Mouse (Mus musculus) liver, embryonic 12.5 days (tissue): Measurements from ENCODE around the gene Tbkbp1. TPM values are rescaled to one million over a fixed set of nuclear protein-coding genes. Genes with fewer than 3 reads are reported as not detected.
"Not testable (repeated sequence)": the region's sequence is repeated elsewhere in the genome, so short reads cannot be mapped to it uniquely, and the experiment has no call there.

Experiments used
- ATAC-seq: fragments of 200-750 bp; cut with Nextera tagmentation; 2 replicates; pipeline ENCODE4 v1.8.0; 2017; ENCODE audit warnings: moderate number of reproducible peaks, mild to moderate bottlenecking, moderate library complexity
- H3K27ac ChIP-seq: fragments of 300-500 bp; sonication (generic); 2 replicates; pipeline ENCODE4 v1.5.1; 2016; ENCODE audit warnings: mild to moderate bottlenecking
- H3K27me3 ChIP-seq: fragments of 300-500 bp; sonication (generic); replicated peaks from 2 replicates; pipeline ENCODE4 v1.6.1; 2016; ENCODE audit warnings: mild to moderate bottlenecking, moderate library complexity
- H3K36me3 ChIP-seq: fragments of 300-500 bp; sonication (generic); 2 replicates; pipeline ENCODE4 v1.6.1; 2016; ENCODE audit warnings: mild to moderate bottlenecking, moderate library complexity
- H3K4me1 ChIP-seq: fragments of 300-500 bp; sonication (generic); 2 replicates; pipeline ENCODE4 v1.6.1; 2016
- H3K4me2 ChIP-seq: fragments of 300-500 bp; sonication (generic); 2 replicates; pipeline ENCODE4 v1.6.1; 2016; ENCODE audit warnings: mild to moderate bottlenecking, moderate library complexity
- H3K4me3 ChIP-seq: fragments of 300-500 bp; sonication (generic); 2 replicates; pipeline ENCODE4 v1.5.1; 2016; ENCODE audit warnings: mild to moderate bottlenecking, moderate library complexity
- H3K9ac ChIP-seq: fragments of 300-500 bp; sonication (generic); 2 replicates; pipeline ENCODE4 v1.6.1; 2016; ENCODE audit warnings: mild to moderate bottlenecking, moderate library complexity
- H3K9me3 ChIP-seq: fragments of 300-500 bp; sonication (generic); replicated peaks from 2 replicates; pipeline ENCODE4 v1.6.1; 2016; ENCODE audit warnings: mild to moderate bottlenecking, moderate library complexity
- WGBS: fragments of 180-500 bp; shearing (Covaris S2); methylation state at CpG from one replicate; pipeline ENCODE4 v1.1.7; 2016; ENCODE audit not compliant: insufficient replicate concordance; 5-methylcytosine and 5-hydroxymethylcytosine counted together
- polyA plus RNA-seq: library from polyadenylated mRNA; unstranded; fragments of >200 nt; fragmentation: Nextera tagmentation; extraction: Ambion mirVana; gene quantifications from 2 replicates; pipeline ENCODE4 v1.2.1, GENCODE M21; 2016

Gene Tbkbp1
- 3.6 and 4.0 TPM in 2 replicates for polyA plus RNA-seq

DNA sequence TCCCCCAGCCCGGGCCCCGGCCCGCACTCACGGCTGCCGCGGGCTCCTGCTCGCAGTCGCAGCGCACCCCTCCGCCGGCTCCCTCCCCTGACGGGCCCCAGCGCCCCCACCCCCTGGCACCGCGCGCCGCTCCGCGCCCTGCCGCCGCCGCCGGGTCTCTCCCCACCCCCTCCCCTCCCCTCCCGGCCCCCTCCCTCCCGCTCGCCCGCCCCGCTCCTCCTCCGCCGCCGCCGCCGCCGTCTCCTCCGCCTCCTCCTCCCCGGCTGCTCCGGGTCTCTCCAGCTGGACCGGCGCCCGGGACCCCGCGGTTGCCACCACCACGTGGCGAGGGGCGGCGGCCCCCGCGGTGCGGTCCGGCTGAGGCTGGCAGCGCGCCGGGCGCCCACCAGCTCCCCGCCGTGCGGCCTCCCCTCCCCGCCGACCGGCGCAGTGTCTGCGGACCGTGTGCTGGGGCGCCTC is at the start of gene Tbkbp1:
Gene Tbkbp1, minus strand, starts transcription at position 153 of the 459 bp plus-strand sequence.
- peak within 1 kb of the TSS; percentile 59 for H3K27ac ChIP-seq
- ATAC-seq, result no peak
- peaks cover 53% of the 10 kb centered on the region for H3K4me1 ChIP-seq
- peak within 1 kb of the TSS; percentile 92 for H3K4me2 ChIP-seq
- under 1% methylated on average over 26 of the region's 64 CpGs for WGBS
- H3K27me3 ChIP-seq, result peaks cover 59% of the 10 kb centered on the region
- peak within 1 kb of the TSS; percentile 66 for H3K4me3 ChIP-seq
- H3K9ac ChIP-seq, result peak within 1 kb of the TSS; percentile 67
- H3K36me3 ChIP-seq, result peaks cover 29% of the 10 kb centered on the region
- no peaks in the 10 kb centered on the region for H3K9me3 ChIP-seq

DNA sequence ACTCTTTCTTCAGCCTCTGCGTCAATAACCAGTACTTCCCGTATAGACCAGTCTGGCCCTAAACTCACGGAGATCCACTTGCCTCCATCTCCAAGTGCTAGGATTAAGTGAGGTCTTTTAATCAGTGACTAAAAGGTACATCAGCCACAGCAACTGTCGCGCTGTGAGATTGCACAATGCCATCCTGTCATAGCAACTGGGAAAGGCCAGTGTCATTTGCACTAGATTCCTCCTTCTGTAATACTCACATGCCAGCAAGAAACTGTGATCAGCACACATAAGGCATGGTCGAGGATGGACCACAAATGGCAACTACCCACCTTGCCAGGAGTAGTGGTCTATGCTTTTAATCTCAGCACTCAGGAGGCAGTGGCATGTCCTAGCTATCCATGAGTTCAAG is 48.2 kb upstream of the Tbkbp1 start:
- no peak for ATAC-seq

DNA sequence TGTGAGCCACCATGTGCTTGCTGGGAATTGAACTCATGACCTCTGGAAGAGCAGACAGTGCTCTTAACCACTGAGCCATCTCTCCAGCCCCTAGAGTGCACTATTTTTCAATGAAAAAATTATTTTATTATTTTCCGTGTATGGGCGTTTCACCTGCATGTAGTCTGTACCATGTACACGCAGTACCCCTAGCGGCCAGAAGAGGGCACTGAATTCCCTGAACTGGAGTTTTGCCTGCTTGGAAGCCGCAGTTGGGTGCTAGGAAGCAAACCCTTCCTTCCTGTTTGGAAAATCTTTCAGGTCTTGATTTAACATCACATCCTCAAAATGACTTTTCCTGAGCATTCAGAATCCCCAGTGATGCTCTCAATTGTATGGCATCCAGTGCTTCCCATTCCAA is 47.3 kb upstream of the Tbkbp1 start:
- no peak overlapping the region for H3K4me2 ChIP-seq
- no peak overlapping the region for H3K9ac ChIP-seq
- WGBS, result 11% methylated on average over 5 of the region's 5 CpGs
- H3K4me3 ChIP-seq, result no peak overlapping the region
- H3K4me1 ChIP-seq, result no peaks in the 10 kb centered on the region
- peaks cover 12% of the 10 kb centered on the region; the same call in 1 of the 2 replicates for H3K27me3 ChIP-seq
- no peak for ATAC-seq
- no peak overlapping the region for H3K27ac ChIP-seq
- H3K9me3 ChIP-seq, result no peaks in the 10 kb centered on the region
- H3K36me3 ChIP-seq, result peaks cover 3% of the 10 kb centered on the region; the same call in 1 of the 2 replicates

More for the DNA sequence above, 48.2 kb upstream of the Tbkbp1 start:
- no peak overlapping the region for H3K4me2 ChIP-seq
- WGBS, result 60% methylated on average over 6 of the region's 6 CpGs
- no peak overlapping the region for H3K4me3 ChIP-seq
- no peak overlapping the region for H3K9ac ChIP-seq
- H3K4me1 ChIP-seq, result no peaks in the 10 kb centered on the region
- no peaks in the 10 kb centered on the region for H3K9me3 ChIP-seq
- H3K27me3 ChIP-seq, result peaks cover 12% of the 10 kb centered on the region; the same call in 1 of the 2 replicates
- H3K27ac ChIP-seq, result no peak overlapping the region
- H3K36me3 ChIP-seq, result no peaks in the 10 kb centered on the region

DNA sequence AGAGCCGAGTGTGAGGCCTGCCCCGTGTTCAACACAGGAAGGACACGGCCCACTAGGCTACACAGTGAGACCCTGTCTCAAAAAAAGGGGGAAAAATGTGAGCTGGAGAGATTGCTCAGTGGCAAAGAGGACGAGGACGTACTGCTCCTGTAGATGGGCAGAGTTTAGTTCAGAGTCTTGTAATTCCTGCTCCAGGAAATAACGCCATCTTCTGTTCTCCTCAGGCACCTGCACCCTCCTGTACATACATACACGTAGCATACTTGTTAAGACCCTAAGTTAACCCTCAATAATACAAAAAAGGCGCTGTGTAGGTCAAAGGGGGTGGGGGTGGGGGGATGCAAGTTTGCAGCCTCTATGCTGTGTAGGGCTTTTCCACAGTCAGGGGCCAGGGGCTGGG is 45.7 kb upstream of the Tbkbp1 start:
- Histone ChIP-seq H3K4me3 (no peak overlapping the region), H3K27ac (no peak overlapping the region), H3K4me2 (no peak overlapping the region), H3K9ac (no peak overlapping the region), H3K4me1 (no peaks in the 10 kb centered on the region), H3K27me3 (peaks cover 12% of the 10 kb centered on the region; the same call in 1 of the 2 replicates), H3K36me3 (peaks cover 3% of the 10 kb centered on the region; the same call in 1 of the 2 replicates), H3K9me3 (no peaks in the 10 kb centered on the region)
- WGBS, result 60% methylated on average over 8 of the region's 8 CpGs
- no peak for ATAC-seq

DNA sequence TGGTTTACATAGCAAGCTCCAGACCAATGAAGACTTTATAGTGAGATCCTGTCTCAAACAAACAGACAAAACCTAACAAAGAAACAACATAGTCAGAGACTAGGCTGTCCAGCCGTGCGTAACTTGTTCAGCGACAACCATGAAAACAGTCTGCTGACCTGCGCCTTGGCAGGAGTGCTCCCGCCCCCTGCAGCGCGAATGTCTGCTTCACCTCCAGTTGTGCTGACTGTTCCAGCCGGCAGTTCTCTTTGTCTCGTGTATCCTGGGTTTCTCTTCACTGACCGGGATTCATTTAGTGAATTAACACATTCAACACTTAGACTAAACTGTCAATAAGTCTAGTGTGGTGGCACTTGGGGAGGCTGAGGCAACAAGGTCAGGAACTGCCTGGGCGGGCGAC is 45.2 kb upstream of the Tbkbp1 start:
- Histone ChIP-seq H3K36me3 (peaks cover 8% of the 10 kb centered on the region; the same call in 1 of the 2 replicates), H3K9me3 (no peaks in the 10 kb centered on the region), H3K4me3 (no peak overlapping the region), H3K4me1 (no peaks in the 10 kb centered on the region), H3K4me2 (no peak overlapping the region), H3K9ac (no peak overlapping the region), H3K27me3 (peaks cover 12% of the 10 kb centered on the region; the same call in 1 of the 2 replicates), H3K27ac (no peak overlapping the region)
- no peak for ATAC-seq
- 72% methylated on average over 12 of the region's 12 CpGs for WGBS

DNA sequence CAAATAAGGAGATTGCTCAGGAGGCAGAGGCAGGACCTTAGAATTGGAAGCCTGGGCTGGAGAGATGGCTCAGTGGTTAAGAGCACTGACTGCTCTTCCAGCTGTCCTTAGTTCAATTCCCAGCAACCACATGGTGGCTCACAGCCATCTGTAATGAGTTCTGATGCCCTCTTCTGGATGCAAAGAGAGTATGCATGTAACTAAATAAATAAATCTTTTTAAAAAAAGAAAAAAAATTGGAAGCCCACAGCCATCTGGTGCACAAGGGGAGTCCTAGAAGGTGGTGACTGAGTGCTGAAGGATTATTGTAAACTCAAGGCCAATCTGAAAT is 41.3 kb upstream of the Tbkbp1 start:
- ATAC-seq, result no peak
- Histone ChIP-seq H3K4me1 (peaks cover 19% of the 10 kb centered on the region), H3K27me3 (peaks cover 9% of the 10 kb centered on the region; the same call in 1 of the 2 replicates), H3K4me3 (no peak overlapping the region), H3K9me3 (no peaks in the 10 kb centered on the region), H3K36me3 (peaks cover 8% of the 10 kb centered on the region; the same call in 1 of the 2 replicates), H3K27ac (no peak overlapping the region), H3K4me2 (no peak overlapping the region), H3K9ac (no peak overlapping the region)

DNA sequence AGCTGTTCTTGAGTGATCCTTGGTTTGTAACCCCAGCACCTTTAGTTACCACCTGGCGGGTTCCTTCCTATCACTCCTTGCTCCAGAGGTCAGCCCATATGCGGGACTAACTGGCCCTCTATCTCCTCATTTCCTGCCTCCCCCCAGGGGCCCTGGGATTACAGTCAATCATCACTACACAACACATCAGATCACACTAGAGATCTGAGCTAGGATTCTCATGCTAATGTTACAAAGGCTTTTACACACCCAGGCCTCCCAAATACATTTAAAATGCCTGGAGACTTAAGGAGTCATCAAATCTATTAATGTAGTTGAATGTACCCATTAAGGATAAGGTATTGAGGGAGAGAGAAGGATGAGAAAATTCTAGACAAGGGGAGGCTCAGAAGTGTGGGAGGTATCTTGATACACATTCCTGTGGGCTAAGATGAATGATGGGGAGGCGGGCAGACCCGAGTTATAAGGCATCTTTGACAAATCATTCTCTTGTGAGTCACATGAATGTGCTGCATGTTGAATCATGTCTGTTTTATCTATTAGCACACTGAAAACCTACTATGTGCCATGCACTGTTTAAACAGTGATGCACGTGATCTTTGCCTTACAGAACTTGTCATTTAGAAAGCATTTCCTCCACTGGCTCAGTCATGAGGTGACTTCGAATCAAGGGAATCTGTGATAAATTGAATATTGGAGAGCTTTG is 40.8 kb upstream of the Tbkbp1 start:
- no peak overlapping the region for H3K4me2 ChIP-seq
- H3K9me3 ChIP-seq, result no peaks in the 10 kb centered on the region
- no peak overlapping the region for H3K27ac ChIP-seq
- no peak overlapping the region for H3K9ac ChIP-seq
- peaks cover 6% of the 10 kb centered on the region; the same call in 1 of the 2 replicates for H3K27me3 ChIP-seq
- no peak for ATAC-seq
- peaks cover 8% of the 10 kb centered on the region; the same call in 1 of the 2 replicates for H3K36me3 ChIP-seq
- H3K4me3 ChIP-seq, result no peak overlapping the region
- peaks cover 19% of the 10 kb centered on the region for H3K4me1 ChIP-seq
- WGBS, result 69% methylated on average over 6 of the region's 6 CpGs

DNA sequence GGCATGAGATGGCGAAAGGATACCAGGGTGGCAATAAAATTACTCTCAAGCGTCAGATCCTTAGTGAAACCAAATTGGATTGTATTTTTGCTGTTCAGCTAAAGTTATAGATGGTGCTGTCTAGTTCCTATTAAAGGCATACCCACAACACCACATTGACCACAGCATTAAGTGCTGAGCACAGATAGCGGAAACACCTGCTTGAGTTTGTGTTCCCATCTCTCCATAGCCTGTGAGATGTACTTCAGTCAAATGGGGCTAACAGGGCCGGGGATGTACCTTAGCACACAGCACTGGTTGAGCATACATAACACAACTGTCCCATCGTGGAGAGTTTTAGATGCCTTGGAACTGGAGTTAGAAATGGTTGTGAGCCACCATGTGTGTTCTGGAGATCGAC is 39.7 kb upstream of the Tbkbp1 start:
- ATAC-seq, result no peak
- H3K36me3 ChIP-seq, result peaks cover 16% of the 10 kb centered on the region
- H3K27ac ChIP-seq, result no peak overlapping the region
- H3K27me3 ChIP-seq, result no peaks in the 10 kb centered on the region
- H3K4me2 ChIP-seq, result no peak overlapping the region
- H3K9ac ChIP-seq, result no peak overlapping the region
- H3K4me1 ChIP-seq, result peaks cover 26% of the 10 kb centered on the region
- H3K9me3 ChIP-seq, result no peaks in the 10 kb centered on the region
- H3K4me3 ChIP-seq, result no peak overlapping the region
- WGBS, result 71% methylated on average over 6 of the region's 6 CpGs

DNA sequence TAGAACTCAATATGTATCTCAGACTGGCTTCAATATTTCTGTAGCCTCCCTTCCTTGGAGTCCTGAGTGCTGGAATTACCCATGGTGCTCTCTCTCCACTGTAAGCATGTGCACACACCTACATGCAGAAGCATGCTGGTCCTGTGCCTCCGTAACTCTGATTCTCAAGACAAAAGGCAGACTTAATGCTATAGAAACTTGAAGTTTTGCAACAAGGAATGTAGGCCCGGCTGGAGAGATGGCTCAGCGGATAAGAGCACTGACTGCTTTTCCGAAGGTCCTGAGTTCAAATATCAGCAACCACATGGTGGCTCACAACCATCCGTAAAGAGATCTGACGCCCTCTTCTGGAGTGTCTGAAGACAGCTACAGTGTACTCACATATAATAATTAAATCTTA is 38.4 kb upstream of the Tbkbp1 start:
- peak overlapping the region; percentile 98 for H3K4me3 ChIP-seq
- not testable (repeated sequence) for H3K9me3 ChIP-seq, H3K27me3 ChIP-seq, ATAC-seq
- H3K9ac ChIP-seq, result peak overlapping the region; percentile 90; the same call in 1 of the 2 replicates
- peaks cover 28% of the 10 kb centered on the region for H3K36me3 ChIP-seq
- 71% methylated on average over 6 of the region's 6 CpGs for WGBS
- peak overlapping the region; percentile 98 for H3K4me2 ChIP-seq
- H3K4me1 ChIP-seq, result peaks cover 40% of the 10 kb centered on the region
- H3K27ac ChIP-seq, result peak overlapping the region; percentile 98

DNA sequence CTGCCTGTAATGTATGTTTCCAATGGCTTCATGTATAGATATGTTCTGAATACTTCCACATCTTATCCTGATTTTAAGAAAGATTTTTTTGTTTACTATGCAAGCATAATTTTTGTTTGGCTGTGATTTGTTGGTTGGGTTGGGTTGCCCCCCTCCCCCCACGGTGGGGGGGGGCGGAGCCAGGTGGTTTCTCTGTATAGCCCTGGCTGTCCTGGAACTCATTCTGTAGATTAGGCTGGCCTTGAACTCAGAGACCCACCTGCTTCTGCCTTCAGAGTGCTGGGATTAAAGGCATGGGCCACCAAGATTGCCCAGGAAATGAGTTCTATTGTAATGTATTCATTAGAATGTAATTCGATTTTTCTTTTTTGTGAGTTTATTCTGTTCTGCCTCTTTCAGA is 37.9 kb upstream of the Tbkbp1 start:
- no peak for ATAC-seq
- Histone ChIP-seq H3K9me3 (no peaks in the 10 kb centered on the region), H3K27ac (peak overlapping the region; percentile 98), H3K4me1 (peaks cover 44% of the 10 kb centered on the region), H3K9ac (peak overlapping the region; percentile 90), H3K36me3 (peaks cover 33% of the 10 kb centered on the region), H3K4me3 (peak overlapping the region; percentile 98), H3K4me2 (peak overlapping the region; percentile 98), H3K27me3 (no peaks in the 10 kb centered on the region)
- WGBS, result 25% methylated on average over 3 of the region's 3 CpGs

DNA sequence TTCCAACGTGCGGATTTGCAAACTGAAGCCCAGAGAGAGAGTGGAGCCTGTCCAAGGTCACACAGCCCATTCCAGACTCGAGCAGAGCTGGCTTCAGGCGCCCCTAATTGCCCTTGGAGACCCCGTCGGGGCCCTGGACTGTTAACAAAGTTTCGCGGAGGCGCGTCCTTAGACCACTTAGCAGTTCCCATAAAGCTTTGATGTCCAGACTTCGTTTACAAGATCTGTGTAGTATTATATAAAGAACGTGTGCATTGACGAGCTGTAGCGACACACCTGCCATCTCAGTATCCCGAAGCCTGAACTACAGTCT is 37.3 kb upstream of the Tbkbp1 start:
- peak overlapping the region; percentile 98 for H3K4me3 ChIP-seq
- H3K27ac ChIP-seq, result peak overlapping the region; percentile 98
- 1% methylated on average over 15 of the region's 15 CpGs for WGBS
- peak overlapping the region; percentile 98 for H3K4me2 ChIP-seq
- ATAC-seq, result no peak
- peak overlapping the region; percentile 90 for H3K9ac ChIP-seq
- H3K36me3 ChIP-seq, result peaks cover 35% of the 10 kb centered on the region
- H3K27me3 ChIP-seq, result no peaks in the 10 kb centered on the region
- peaks cover 50% of the 10 kb centered on the region for H3K4me1 ChIP-seq
- no peaks in the 10 kb centered on the region for H3K9me3 ChIP-seq

DNA sequence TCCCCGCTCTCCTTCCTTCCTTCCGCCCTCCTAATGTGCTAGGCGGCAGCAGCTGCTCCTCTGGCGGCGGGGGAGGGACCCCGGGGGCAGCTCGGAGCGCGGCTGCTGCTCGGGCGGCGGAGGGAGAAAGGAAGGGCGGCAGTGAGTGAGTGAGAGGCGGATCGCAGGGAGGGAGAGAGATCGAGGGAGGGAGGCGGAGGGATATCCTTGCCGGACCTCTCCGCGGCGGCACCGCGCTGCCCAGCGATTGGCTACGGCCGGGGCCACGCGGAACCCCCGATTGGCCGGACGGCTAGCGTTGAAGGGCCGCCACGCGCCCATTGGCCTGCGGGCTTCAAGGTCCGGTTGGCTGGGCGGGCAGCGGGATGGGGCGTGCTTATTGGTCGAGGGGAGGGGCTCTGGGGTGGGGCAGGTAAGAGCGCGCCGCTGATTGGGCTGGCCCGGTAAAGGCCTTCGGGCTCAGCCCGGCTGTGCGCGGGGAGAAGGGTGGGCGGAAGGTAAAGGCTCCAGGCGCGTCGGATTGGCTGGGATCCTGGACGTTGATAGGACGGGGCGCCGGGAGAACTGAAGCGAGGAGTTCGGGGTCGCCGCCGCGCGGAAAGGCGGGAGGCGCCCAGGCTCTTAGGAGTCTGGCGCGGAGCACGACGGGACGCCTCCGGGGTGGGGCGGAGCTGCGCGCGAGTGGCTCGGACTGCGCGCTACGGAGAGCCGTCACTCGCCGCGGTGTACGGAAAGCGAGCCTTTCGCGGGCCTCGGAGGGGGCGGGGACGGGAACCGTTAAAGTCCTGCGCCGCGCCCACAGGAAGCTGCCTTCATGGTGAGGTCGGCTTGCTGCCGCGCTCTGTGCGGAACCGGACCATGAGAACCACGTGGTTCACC is 36.7 kb upstream of the Tbkbp1 start, which contains the start of gene Kpnb1:
Gene Kpnb1, minus strand, starts transcription at position 118 of the 879 bp plus-strand sequence.
- H3K9ac ChIP-seq, result peak within 1 kb of the TSS; percentile 97
- WGBS, result under 1% methylated on average over 86 of the region's 101 CpGs

More for the DNA sequence above, 36.7 kb upstream of the Tbkbp1 start, which contains the start of gene Kpnb1:
- Histone ChIP-seq H3K27ac (peak within 1 kb of the TSS; percentile 98), H3K4me2 (peak within 1 kb of the TSS; percentile 98), H3K36me3 (peaks cover 41% of the 10 kb centered on the region), H3K27me3 (no peaks in the 10 kb centered on the region), H3K4me1 (peaks cover 56% of the 10 kb centered on the region), H3K4me3 (peak within 1 kb of the TSS; percentile 98), H3K9me3 (no peaks in the 10 kb centered on the region)
- peak; percentile 93 for ATAC-seq
